Mouse (Mus musculus) brain, embryonic 18.5 days (tissue): ENCODE data around the gene Catsper3.

Experiments used
- DNase-seq: peaks from one replicate; pipeline ENCODE4 v3.0.0-alpha.2; 2012; ENCODE audit warnings: low read depth, low spot score

Gene Catsper3

DNA sequence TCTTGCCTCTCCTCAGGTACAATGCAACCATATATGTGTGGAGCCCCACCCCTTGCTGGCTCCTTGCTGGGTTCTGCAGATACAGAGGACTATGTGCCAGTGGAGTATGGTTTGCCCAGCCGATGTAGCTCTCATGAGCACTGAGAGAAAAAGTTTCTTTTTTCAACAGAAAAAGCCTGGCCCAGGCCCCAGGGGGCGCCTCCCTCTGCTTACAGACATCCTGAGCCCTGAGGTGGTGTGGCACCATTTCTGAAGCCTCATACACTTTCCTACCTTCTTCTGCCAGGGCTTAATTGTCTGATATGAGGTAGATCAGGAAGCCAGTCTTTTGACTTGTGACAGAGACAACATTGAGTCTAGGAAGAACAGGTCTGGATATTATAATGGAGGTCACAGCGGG, 67.8 kb downstream of the Catsper3 start:
- no peak for DNase-seq

DNA sequence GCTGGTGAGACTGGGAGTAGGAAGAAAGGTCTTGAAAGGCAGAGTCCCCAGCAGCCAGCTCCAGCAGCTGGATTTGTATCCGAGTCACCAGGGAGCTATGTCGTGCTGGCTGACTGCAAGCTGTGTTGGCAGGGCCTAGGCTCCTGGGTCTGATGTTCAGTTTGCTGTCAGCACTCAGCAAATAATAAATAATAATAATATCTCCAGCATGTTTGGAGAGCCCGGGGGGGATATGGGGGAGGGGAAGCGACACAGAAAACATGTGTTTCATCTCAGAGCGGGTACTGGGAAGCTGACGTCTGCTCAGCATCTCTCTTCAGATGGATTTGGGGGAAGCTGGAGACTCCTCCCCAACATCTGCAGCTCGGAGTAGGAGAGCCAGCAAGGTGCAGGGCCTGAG, 71.4 kb downstream of the Catsper3 start:
- DNase-seq: no peak

DNA sequence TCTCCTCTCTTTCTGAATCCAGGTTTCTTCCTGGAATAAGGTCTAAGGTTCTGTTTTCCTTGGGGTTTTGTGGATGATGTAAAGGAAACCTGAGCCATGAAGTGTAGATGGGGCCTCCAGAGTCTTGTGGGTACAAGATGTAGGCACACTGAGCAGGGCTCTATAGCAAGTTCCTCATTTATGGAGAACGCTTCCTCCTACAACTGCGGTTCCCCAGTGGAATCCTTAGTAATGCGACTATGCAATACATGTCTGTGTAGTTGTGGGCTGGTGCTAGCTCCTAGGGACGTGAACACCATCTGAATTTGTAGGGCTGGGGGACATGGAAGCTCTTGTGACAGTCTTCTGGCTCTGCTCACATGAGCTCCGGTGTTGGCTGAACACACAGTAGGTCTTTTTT, 74.1 kb downstream of the Catsper3 start:
- no peak for DNase-seq
